Mouse (Mus musculus): ENCODE measurements around the gene Selenov.
A peak's percentile ranks its signal among the peaks of the same experiment; 100 is the strongest.

Gene Selenov

DNA sequence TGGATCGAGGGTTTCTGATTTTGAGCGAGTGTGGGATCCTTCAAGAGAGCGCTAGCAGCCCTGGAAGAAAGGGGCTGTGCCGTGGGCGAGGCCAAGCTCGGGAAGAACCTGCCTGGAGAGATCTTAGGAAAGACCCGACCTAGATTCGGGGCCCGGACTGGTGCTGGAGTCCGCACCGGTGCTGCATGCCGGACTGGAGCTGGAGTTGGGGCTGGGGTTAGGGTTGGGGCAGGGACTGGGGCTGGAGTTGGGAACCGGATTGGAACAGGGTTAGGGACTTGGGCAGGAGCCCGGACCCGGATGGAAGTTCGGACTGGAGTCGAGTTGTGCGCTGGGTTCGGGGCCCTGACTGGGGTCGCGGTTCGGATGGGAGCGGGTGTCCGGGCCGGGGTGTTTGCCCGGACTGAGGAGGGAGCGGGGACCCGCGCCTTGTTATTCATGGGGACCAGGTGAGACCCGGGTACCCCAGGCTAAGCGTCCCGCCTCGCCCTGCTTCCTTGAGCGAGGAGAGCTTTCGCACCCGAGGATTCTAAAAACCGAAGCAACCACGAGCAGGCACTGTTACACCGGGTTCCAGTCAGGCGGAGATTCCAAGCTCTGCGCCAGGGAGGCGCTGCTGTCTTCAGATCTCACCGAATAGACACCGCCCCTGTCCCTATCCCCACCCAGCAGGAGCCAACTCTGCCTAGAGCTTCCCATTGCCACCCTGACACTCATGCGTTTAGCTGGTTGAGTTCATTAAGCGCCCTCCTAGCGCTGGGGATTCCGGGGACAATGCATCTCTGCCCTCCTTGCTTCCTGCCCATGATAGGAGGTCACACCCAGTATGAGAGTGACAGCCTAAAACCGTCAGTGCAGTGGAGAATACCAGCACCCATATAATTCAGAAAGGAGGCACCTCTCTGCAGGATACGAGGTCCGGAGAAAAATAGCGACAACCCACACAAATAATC, at the start of gene Selenov:
Gene Selenov (minus strand): TSS at position 549 of the 953 bp plus-strand sequence.
- peak in 1 of 2 experiments; percentile 36 for DNase-seq (ENCODE audit: low spot score in 2 of 2)

DNA sequence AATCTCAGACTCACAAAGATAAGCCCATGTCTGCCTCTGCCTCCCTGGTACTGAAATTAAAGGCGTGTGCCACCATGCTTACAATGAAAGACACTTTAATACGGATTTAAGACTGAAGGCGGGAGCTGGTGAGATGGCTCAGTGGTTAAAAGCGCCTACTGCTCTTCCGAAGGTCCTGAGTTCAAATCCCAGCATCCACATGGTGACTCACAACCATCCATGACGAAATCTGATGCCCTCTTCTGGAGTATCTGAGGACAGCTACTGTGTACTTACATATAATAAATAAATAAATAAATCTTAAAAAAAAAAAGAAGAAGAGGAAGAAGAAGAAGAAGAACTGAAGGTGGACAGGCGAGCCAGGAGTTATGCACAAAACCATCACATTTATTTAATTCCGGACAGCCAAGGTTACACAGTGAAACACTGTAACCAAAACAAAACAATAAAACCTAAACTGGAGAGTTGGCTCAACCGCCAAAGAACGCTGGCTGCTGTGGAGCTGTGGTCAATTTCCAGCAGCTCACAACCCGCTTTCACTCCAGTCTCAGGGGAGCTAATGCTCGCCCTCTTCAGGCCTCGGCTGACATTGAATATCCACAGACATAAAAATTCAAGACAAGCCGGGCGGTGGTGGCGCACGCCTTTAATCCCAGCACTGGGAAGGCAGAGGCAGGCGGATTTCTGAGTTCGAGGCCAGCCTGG, 48.4 kb upstream of the Selenov start:
- no peak for DNase-seq (ENCODE audit: low spot score in 2 of 2)

DNA sequence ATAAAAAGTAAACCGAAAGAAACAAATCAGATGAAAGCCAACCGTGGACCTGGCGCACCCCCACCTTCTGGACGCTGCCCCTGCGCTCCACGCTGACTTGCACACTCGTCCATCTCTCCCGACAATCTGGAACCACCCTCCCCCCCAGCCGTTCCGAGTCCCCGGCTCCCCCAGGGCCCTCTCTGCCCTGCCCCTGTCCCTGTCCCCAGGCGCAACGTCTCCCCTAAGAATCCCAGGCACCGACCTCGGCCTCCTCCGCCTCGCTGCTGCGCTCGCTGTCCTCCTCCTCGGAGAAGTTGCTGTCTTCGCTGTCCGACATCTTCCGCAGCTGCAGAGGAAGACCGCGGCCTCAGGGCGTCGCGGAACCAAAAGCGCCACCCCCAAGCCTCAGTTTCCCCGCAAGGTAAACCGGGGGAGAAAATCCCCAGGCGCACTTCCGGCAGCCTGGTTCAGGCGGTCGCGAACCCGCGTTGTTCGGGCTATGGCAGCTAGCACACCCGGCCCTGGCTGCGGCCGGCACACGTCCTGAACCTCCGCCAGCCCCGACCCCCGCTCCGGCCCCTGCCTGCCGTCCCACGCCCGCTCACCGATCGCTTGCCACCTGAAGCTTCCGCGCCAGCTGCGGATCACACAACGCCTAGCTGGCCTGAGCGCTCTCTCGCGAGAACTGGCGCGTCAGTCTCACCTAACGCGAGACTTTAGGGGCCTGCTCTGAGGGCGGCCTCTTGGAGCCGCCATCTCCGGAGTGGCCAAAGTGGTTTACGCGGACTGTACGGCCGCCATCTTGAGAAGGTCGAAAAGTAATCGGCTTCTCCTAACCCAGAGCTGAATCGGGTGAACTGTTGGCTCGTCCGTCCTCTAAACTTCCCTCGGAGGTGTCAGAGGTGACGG, 47.4 kb upstream of the Selenov start, which contains the start of gene Supt5:
Gene Supt5 (minus strand): TSS at position 639 of the 891 bp plus-strand sequence.
- DNase-seq (ENCODE audit: low spot score in 2 of 2) = peak; percentile 94

DNA sequence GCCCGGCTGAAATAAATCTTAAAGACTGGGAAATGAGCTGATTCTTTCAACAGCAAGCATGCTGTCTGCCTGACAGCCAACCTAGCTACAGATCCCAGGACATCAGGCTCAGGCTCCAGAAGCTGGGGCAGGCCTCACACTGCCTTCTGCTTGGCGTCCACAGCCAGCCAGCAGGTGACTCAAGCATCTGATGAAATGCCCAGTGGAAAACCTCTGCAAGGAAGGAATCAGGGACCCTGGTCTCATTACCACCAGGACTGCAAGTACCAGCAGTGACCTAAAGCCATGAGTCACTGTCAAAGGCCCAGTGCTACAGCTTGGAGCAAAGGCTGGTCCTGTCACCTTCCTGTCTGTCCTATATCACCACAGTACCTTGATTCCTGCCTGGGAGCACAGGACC, 44.5 kb upstream of the Selenov start:
- no peak for DNase-seq (ENCODE audit: low spot score in 2 of 2)

DNA sequence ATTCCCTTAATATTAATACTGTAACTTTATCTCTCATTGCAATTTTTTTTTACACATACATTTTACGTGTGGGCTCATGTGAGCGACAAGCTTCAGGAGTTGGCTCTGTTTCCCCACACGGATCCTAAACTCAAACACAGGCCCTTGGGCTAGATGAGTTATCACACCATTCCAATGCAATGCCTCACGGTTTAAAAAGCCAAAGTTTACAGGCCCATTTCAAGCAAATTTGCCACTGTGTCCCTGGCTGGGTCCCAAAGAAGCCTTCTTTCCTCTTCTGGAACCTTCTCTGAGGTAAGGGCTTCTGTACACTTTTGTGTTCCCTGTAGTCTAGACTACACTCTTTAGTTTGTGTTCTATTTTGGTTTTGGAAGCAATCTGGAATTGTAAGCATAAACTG, 43.5 kb upstream of the Selenov start:
- DNase-seq (ENCODE audit: low spot score in 2 of 2) = no peak

DNA sequence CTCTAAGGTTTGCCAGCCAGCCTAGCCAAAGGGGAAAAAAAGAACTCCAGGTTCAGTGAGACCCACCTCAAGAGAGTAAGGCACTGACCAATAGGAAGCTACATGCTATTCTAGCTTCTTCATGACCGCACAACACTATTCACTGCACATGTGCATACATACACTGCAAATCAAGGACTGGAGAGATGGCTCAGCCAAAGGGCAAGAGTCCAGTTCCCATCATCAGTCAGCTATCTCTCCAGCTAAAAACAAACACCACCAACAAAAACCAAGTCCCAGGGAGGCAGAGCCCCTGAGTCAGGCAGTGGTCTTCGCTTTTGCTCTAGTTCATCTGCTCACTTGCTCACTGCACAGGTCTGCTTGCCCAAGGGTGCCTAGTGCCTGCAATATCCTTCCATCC, 37.3 kb upstream of the Selenov start:
- no peak for DNase-seq (ENCODE audit: low spot score in 2 of 2)

DNA sequence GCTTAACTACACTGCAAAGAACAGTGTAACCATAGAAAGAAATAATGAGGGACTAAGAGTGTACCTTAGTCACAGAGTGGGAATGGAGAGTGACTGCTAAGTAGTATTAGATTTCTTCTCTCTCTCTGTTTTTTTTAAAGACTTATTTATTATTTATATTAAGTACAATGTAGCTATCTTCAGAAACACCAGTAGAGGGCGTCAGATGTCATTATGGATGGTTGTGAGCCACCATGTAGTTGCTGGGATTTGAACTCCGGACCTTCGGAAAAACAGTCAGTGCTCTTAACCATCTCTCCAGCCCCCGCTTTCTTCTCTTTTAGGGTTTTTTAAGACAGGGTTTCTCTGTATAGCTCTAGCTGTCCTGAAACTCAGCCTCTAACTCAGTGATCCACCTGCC, 35.5 kb upstream of the Selenov start:
- DNase-seq (ENCODE audit: low spot score in 2 of 2) = no peak

DNA sequence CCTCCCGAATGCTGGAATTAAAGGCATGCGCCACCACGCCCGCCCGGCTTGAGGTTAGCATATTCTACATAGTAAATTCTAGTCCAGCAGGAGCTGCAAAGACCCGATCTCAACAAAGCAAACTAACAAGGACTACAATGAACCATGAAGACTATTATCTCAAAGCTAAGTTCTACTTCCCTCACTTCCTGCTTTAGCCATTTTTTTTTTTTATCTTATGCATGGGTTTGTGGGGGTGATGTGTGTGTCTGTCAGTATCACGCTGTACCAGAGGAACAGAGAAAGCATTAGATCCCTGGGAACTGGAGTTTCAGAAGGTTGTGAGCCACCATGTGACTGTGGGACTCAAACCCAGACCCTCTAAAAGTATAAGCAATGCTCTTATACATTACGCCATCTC, 34.3 kb upstream of the Selenov start:
- DNase-seq (ENCODE audit: low spot score in 2 of 2) = no peak

DNA sequence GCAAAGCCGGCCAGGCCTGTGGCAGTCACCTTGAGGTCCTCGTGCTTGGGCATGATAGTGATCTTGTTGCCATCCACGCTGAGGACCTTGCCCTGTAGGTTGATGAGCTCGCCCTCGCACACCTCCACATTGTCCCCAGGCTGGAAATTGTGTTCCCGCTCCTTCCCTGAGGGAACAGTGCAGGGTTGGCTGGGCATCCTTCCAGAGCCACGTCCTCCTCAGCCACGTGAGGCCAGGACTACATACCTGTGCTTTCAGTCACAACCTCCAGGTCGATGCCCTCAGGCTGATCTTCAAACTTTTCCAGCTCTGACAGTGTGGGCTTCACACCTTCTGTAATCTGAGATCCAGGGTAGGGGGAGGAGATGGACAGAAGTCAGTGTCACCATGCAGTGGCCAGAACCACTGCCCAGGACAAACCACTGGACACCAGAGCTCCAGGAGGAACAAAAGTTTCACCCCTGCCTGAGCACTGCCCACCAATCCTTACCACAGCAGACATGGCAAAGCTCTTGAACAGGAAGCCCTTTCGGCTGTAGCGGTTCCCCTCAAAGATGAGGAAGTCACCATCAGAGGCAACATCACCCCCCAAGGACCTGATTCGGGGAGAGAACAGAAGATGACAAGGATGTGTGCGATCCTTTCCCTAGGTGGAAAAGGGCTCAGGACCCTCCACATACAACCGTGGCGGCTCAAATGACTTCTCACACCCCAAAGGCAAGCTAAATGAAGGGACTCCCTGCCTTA, 31.2 kb upstream of the Selenov start:
- DNase-seq (ENCODE audit: low spot score in 2 of 2) = no peak

DNA sequence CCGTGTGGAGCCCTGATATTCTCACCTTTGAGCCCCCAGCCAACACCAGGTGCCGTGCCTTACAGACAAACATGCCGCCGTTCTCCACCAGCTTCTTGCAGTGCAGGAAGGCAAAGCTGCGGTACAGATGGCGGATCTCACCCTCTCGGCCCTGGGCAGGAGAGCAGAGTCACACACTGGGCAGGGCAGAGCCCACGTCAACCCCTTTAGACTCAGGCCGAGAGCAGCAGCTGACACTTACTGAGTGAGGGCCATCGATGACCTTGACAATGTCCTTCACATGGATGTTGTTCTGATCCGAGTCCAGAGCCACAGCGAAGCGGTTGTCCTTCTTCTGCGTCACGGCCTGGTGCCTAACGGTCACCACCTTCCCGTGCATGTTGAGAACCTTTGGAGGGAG, 27.7 kb upstream of the Selenov start:
- no peak for DNase-seq (ENCODE audit: low spot score in 2 of 2)

DNA sequence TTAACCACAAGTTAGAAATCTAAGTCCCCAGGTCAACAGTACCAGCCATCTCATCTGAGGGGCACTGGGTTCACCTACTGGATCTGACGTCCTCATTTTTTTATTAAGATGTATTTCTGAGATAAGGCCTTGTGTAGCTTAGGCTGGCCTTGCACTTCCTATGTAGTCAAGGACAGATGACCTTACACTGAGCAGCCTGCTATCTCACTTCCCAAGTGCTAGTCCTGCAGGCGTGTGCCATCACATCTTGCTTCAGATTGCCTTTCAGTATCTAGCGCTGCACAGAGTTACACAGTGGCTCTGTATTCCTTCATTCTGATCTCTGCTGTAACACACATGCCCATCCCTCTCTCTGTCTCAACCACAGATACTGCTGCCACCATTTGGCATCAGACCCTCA, 27.1 kb upstream of the Selenov start:
- DNase-seq (ENCODE audit: low spot score in 2 of 2) = no peak

DNA sequence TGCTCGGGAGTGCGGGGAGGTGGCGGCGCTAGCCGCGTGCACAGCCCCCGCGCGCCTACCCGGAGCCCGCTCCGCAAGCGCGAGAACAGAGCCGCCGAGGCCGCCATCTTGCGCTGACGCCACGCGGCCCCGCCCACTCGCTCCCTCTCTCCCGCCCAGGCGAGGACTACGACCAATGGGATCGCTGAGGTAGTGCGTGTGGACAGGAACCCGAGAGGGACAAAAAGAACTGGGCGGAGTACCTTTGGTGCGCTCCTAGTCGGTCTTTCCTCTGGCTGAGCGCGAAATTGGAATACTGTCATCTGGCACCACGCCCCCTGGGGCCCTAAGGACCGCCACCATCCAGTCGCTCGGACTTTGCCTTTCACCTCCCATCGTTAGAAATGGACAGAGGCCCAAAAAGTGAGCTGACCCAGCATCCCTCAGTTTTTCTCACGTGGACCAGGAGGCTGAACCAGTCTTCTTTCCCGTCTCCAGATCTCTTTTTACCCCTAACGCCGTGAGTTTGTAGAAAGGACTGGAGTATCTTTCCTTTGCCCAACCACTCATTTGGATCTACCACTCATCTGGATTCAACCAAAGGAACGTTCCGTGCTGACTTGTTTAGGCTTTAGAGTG, 21.0 kb upstream of the Selenov start, which contains the start of gene Timm50:
Gene Timm50 (minus strand): TSS at position 147 of the 618 bp plus-strand sequence.
- DNase-seq (ENCODE audit: low spot score in 2 of 2) = peak; percentile 97

DNA sequence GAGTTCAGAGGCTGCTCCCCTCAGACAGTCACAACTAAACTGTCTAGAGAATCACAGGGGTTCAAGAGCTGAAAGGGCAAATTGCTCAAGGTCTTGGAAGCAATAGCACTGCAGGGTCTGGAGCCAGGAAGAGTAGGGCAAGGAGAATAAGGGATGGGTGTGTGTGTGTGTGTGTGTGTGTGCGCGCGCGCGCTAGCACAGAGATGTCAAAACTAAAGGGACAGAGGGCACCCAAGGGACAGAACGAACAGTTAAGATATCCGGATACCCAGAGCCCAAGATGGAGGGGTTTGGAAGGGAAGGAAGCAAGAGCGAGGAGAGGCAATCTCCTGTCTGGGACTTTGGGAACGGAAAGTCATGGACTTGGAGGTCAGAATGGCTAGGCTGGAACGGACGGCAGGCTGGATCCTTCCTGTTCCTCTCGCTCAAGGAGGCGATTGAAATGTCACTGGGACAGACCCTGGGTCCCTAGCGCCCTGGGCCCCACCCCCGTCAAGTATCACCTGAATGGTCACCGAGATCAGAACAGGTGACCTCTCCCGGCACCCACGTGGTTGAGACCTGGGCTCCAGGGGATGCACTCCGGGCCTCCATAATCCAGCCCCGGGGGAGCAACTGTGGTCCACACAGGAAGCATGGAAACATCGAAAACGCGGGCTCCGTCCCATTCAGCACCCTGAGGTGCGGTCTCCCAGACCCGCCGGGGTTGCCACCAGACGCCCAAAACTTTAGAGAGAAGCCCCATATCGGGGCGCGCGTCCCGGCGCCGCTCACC, 20.4 kb upstream of the Selenov start:
- DNase-seq (ENCODE audit: low spot score in 2 of 2) = no peak

DNA sequence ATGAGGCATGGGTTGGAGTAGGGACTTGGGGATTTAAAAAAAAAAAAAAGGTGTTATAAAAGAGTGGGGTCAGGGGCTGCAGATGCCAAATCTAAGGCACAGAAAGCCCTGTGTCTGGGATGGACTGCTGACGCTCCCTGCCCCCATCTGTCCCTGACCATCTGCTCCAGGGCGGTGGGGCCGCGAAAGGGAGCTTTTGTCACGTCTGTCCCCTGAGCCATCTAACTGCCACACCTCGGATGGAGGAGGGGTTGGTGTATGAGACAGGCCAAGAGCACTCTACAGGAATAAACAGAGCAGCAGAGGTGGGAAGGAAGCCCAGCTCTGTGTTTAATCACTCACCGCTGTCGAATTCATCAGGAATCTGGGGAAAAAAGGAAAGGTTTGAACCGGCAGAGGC, 18.8 kb upstream of the Selenov start:
- DNase-seq (ENCODE audit: low spot score in 2 of 2) = no peak

DNA sequence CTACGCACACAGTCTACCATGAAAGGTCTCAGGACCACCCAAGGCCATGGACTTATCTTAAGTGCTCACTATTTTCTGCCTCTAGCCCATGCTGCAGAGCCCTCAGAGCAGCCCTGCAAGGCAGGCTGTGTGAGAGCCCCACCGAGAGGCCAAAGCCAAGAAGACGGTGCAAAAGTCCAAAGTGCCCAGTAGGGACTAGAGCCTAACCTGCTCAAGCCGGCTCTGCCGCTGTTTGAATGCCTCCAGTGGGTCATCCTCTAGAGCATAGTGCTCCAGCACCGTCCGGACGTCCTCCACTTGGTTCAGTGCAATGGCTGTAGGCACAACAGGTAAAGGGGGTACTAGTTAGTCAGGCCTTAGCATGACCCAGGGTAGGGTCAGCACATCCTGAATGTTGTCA, 15.2 kb upstream of the Selenov start:
- no peak for DNase-seq (ENCODE audit: low spot score in 2 of 2)

DNA sequence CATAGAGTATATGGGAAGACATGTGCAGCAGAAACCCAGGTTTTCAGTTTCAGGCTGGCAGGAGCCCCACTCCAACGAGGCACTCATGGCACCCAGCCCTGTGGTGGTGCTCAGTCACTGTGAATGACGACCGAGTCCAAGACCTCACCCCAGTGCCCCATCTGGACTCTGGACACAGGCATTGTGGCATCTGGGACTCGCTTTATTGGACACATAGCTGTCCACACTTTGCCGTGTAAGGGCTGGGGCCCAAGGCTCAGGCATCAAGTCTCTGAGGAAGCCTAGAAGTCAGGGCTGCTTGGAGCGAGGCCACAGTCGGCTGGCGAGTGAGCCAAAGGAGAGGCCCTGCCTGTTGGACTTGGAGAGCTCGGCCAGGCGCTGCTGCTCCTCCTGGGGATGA, 14.7 kb upstream of the Selenov start:
- DNase-seq (ENCODE audit: low spot score in 2 of 2) = no peak

DNA sequence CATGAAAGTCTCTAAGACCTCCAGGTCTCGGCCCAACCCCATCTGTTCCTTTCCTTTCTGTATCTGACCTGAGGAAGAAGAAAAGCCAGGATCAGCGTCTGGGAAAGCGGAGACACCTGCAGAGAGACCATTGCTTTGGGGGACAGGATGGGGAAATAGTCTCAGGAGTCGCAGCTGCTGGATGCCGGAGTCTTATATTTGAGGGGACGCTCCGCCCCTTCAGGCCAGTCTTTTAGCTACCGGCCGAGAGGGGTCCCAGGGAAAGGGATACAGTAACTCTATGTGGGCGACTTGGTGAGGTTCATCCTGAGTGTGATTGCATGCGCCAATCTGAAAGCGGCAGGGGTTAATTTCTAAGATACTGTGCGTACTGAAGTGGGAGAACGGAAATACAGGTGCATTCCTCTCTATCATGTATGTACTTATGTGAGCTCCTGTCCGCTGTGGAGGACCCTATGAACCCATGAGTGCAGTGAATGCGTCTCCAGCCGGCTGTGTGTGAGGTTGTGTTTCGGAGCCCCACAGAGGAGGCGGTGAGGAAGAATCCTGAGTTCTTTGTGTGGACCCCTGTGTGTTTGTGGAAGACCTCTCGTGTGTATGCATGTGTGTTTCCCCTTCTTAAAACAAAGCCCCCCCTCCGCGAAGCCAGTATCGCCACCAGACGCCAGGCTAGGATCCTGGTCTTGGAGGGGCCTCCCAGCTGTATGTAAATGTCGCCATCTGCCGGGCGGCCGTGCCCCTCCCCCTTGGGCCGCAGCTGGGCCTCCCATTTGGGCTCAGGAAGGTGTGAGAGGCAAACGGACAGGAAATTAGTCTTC, 10.8 kb upstream of the Selenov start, which contains the start of gene Dll3:
Gene Dll3 (minus strand): TSS at position 623 of the 818 bp plus-strand sequence.
- DNase-seq (ENCODE audit: low spot score in 2 of 2) = peak in 1 of 2 experiments; percentile 50

DNA sequence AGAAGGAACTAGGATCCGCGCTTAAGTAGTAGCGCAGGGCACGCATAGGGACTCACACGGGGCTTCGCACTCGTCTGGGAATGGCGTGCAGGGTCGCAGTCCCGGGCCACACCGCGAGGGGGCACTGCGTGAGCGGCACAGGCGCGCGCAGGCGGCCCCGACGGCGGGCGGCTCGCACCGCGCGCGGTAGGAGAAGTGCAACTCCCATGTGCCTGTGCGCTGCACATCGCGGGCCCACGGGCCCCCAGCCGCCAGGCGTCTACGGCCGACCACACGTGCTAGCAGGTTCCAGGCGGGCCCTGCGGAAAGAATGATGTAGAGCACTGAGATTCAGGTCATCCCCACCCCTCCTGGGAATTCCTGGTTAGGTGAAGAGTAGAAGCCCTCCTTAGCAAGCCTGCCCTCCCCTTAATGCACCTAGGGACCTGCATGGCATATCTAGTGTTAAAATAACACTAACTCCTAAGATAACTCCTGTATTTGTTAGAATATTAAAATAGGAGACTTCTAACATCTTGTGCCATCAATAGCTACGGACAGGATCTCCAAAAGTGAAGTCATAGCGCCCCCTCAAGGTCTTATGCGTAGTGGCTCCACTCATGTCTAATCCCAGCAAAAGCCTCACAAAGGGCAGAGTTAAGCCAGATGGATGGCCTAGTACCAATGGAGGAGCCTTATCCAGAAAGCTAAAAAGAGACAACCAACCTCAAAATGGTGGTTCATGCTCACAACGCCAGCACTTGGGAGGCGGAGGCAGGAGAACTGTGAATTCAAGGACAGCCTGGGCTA, 8.0 kb upstream of the Selenov start:
- no peak for DNase-seq (ENCODE audit: low spot score in 2 of 2)

Data from frontal cortex, postnatal 14 days (tissue).